Mouse (Mus musculus) cerebellum, adult 2 months (tissue): ENCODE results near the gene Lage3.

Experiments used
- CTCF ChIP-seq: fragments of 200-500 bp; IDR thresholded peaks from 2 replicates; pipeline ENCODE4 v1.5.1; 2011; ENCODE audit warnings: low read depth, mild to moderate bottlenecking, control low read depth, low read length, moderate library complexity, borderline replicate concordance; ENCODE audit not compliant: insufficient read depth
- POLR2A ChIP-seq: fragments of 200-500 bp; IDR thresholded peaks from 2 replicates; pipeline ENCODE4 v1.6.1; 2011; ENCODE audit warnings: low read length, control low read depth, borderline replicate concordance; ENCODE audit not compliant: insufficient read depth

DNA sequence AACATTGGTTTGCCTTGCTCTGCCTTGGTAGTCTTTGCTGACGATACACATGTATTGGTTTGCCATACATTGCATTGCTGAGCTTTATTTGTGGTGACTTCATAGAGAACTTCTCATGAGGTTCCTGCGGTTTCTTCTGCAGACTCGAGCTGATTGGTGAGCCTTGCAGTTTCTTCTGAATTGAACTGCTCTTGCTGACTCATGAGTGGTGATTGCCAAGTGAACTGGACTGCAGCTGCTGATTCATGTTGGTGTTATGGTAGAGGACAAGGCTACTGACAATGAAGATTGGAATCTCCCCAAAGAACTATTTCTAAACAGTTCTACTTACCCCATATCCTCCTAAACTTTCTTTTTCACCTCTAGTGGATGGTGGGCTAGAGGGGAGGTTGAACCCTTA lies 46.7 kb upstream of the Lage3 start:
- TF ChIP-seq CTCF (no peak), POLR2A (no peak)
